Comparison of ENCODE assay signal across 13 mouse cellular contexts in genomic region chr13:54994576-54994975, GRCm38 (mm10). TPM values are rescaled to one million over a fixed set of nuclear protein-coding genes. Genes with fewer than 3 reads are reported as not detected.
DNase-seq lines count a peak whose midpoint lies in the region; ATAC-seq and TF ChIP-seq lines count a peak whose summit lies in the region.
"Had no signal": no experiment of that assay in that cellular context is flagged by ENCODE, and none has a peak within 500 bp of the region (broad histone marks: within the 10 kb centered on the region; RNA-seq: fewer than 3 reads in every experiment).

No protein-coding gene starts in this region.

- no peaks in the 10 kb centered on the region for H3K36me3 ChIP-seq in liver, embryonic 12.5 days
- no peaks in the 10 kb centered on the region for H3K36me3 ChIP-seq in liver, postnatal 0 days (replicated peaks; ENCODE audit: insufficient read depth, low read length)
- H3K36me3 ChIP-seq in forebrain, embryonic 15.5 days = 0 out of 2 replicates have a peak, but pooled peaks cover 4% of the 10 kb centered on the region
- H3K36me3 ChIP-seq in midbrain, embryonic 12.5 days = no peaks in the 10 kb centered on the region

- 36% methylated on average over 4 of the region's 4 CpGs for WGBS in liver, embryonic 12.5 days (ENCODE audit: insufficient replicate concordance)
- WGBS in liver, postnatal 0 days (ENCODE audit: insufficient replicate concordance) = 44% methylated on average over 4 of the region's 4 CpGs
- WGBS in forebrain, embryonic 15.5 days = 9% methylated on average over 4 of the region's 4 CpGs
- 8% methylated on average over 4 of the region's 4 CpGs for WGBS in midbrain, embryonic 12.5 days

- H3K4me3 ChIP-seq in liver, embryonic 12.5 days = no peak overlapping the region
- H3K4me3 ChIP-seq in liver, postnatal 0 days (ENCODE audit: low read depth, low read length) = no peak overlapping the region
- H3K4me3 ChIP-seq in forebrain, embryonic 15.5 days = no peak overlapping the region
- no peak overlapping the region for H3K4me3 ChIP-seq in midbrain, embryonic 12.5 days

- H3K27ac ChIP-seq in liver, embryonic 12.5 days = no peak overlapping the region
- H3K27ac ChIP-seq in liver, postnatal 0 days (ENCODE audit: low read depth) = no peak overlapping the region
- peak overlapping the region; percentile 31; the same call in 1 of the 2 replicates for H3K27ac ChIP-seq in forebrain, embryonic 15.5 days (replicated peaks)
- peak overlapping the region; percentile 77 for H3K27ac ChIP-seq in midbrain, embryonic 12.5 days (replicated peaks)
- H3K27ac ChIP-seq: liver, embryonic 14.5 days had no signal

- TF ChIP-seq CTCF in liver, postnatal 0 days (IDR thresholded peaks at IDR 0.05; ENCODE audit: low read depth) = no peak

- peak overlapping the region; percentile 14; the same call in 1 of the 2 replicates for H3K9ac ChIP-seq in liver, embryonic 12.5 days
- no peak overlapping the region for H3K9ac ChIP-seq in liver, postnatal 0 days (replicated peaks)
- no peak overlapping the region; the same call in 1 of the 2 replicates for H3K9ac ChIP-seq in forebrain, embryonic 15.5 days (replicated peaks)
- H3K9ac ChIP-seq in midbrain, embryonic 12.5 days (replicated peaks) = 0 out of 2 replicates have a peak overlapping the region, but pooled peaks have one; percentile 6
- H3K9ac ChIP-seq: liver, embryonic 14.5 days had no signal

- TF ChIP-seq EP300 in liver, postnatal 0 days (IDR thresholded peaks at IDR 0.05; ENCODE audit: low read depth) = no peak

- no peak for DNase-seq in liver, postnatal 0 days
- DNase-seq in yolk sac, embryonic 10.5 days (ENCODE audit: low spot score) = peak; percentile 5
- no peak for DNase-seq in lung, postnatal 25 days (ENCODE audit: low spot score)
- DNase-seq in cerebellum, postnatal 25 days = no peak
- DNase-seq in thymus, postnatal 10 days (ENCODE audit: low spot score in 2 of 2) = no peak
- DNase-seq: adrenal gland, adult 2 months; heart, adult 18-20 months had no signal

- H3K27me3 ChIP-seq in liver, embryonic 12.5 days (replicated peaks) = 0 out of 2 replicates have a peak, but pooled peaks cover 17% of the 10 kb centered on the region
- H3K27me3 ChIP-seq in liver, postnatal 0 days (ENCODE audit: insufficient read depth, low read length) = no peaks in the 10 kb centered on the region
- H3K27me3 ChIP-seq in forebrain, embryonic 15.5 days = no peaks in the 10 kb centered on the region
- peaks cover 68% of the 10 kb centered on the region for H3K27me3 ChIP-seq in midbrain, embryonic 12.5 days

- no peak overlapping the region for H3K4me2 ChIP-seq in liver, embryonic 12.5 days
- H3K4me2 ChIP-seq in liver, postnatal 0 days (ENCODE audit: low read depth, low read length) = no peak overlapping the region
- no peak overlapping the region for H3K4me2 ChIP-seq in forebrain, embryonic 15.5 days (replicated peaks)
- H3K4me2 ChIP-seq in midbrain, embryonic 12.5 days (replicated peaks) = no peak overlapping the region

- peaks cover 7% of the 10 kb centered on the region; the same call in 1 of the 2 replicates for H3K4me1 ChIP-seq in liver, embryonic 12.5 days
- no peaks in the 10 kb centered on the region for H3K4me1 ChIP-seq in liver, postnatal 0 days (ENCODE audit: insufficient read depth)
- H3K4me1 ChIP-seq in forebrain, embryonic 15.5 days = peaks cover 17% of the 10 kb centered on the region
- H3K4me1 ChIP-seq in midbrain, embryonic 12.5 days = peaks cover 37% of the 10 kb centered on the region

- ATAC-seq in liver, embryonic 12.5 days = no peak
- no peak for ATAC-seq in liver, postnatal 0 days
- ATAC-seq in forebrain, embryonic 15.5 days (replicated peaks) = no peak
- ATAC-seq in midbrain, embryonic 12.5 days (ENCODE audit: low FRiP score, low read depth) = peak; percentile 55; the same call in 1 of the 2 replicates
- ATAC-seq: intestine, embryonic 16.5 days; Patski had no signal

- H3K9me3 ChIP-seq in liver, embryonic 12.5 days (replicated peaks) = no peaks in the 10 kb centered on the region
- no peaks in the 10 kb centered on the region for H3K9me3 ChIP-seq in liver, postnatal 0 days (ENCODE audit: low read length)
- H3K9me3 ChIP-seq in forebrain, embryonic 15.5 days = no peaks in the 10 kb centered on the region
- H3K9me3 ChIP-seq in midbrain, embryonic 12.5 days = no peaks in the 10 kb centered on the region

RNA-seq across cellular contexts. Expression of gene Hk3, which starts 26.6 kb away (rescaled TPM):
- polyA plus RNA-seq in liver, embryonic 12.5 days (2016; fragmentation: Nextera tagmentation; extraction: Ambion mirVana) = 2.7 and 3.0 TPM in 2 replicates
- polyA plus RNA-seq in liver, postnatal 0 days (2015; fragmentation: Nextera tagmentation; extraction: Ambion mirVana) = 5.2 and 6.5 TPM in 2 replicates
- 0.73 and 1.2 TPM in 2 replicates for polyA plus RNA-seq in forebrain, embryonic 15.5 days (2015; fragmentation: Nextera tagmentation; extraction: Ambion mirVana)
- polyA plus RNA-seq in midbrain, embryonic 12.5 days (2016; fragmentation: Nextera tagmentation; extraction: Ambion mirVana) = 0.75 and 1.3 TPM in 2 replicates
- polyA plus RNA-seq: Patski had no signal

RNA-seq across cellular contexts. Expression of gene Unc5a, which starts 45.4 kb away (rescaled TPM):
- 0.97 and 1.1 TPM in 2 replicates for polyA plus RNA-seq in liver, embryonic 12.5 days (2016; fragmentation: Nextera tagmentation; extraction: Ambion mirVana)
- 0.55 and 0.56 TPM in 2 replicates for polyA plus RNA-seq in liver, postnatal 0 days (2015; fragmentation: Nextera tagmentation; extraction: Ambion mirVana)
- 16.6 and 16.9 TPM in 2 replicates for polyA plus RNA-seq in forebrain, embryonic 15.5 days (2015; fragmentation: Nextera tagmentation; extraction: Ambion mirVana)
- 2.6 and 4.4 TPM in 2 replicates for polyA plus RNA-seq in midbrain, embryonic 12.5 days (2016; fragmentation: Nextera tagmentation; extraction: Ambion mirVana)
- polyA plus RNA-seq: Patski had no signal

Comparison
In these comparisons a context has a peak if more than half of its experiments do, and no peak if none do; other contexts are left out.
1. H3K9ac ChIP-seq: peak in liver, embryonic 12.5 days (single experiment) and midbrain, embryonic 12.5 days (single experiment); none in liver, postnatal 0 days (single experiment) and forebrain, embryonic 15.5 days (single experiment).
2. H3K27ac ChIP-seq: peak in forebrain, embryonic 15.5 days (single experiment) and midbrain, embryonic 12.5 days (single experiment); none in liver, embryonic 12.5 days (single experiment) and liver, postnatal 0 days (single experiment).